Mouse (Mus musculus): Measurements from ENCODE around the gene Gm21972. TPM values are rescaled to one million over a fixed set of nuclear protein-coding genes. Genes with fewer than 3 reads are reported as not detected.
A peak's percentile ranks its signal among the peaks of the same experiment; 100 is the strongest.

The Gm21972 gene
- total and polyA plus RNA-seq, 2 experiments from 2014 or later, result not detected

DNA sequence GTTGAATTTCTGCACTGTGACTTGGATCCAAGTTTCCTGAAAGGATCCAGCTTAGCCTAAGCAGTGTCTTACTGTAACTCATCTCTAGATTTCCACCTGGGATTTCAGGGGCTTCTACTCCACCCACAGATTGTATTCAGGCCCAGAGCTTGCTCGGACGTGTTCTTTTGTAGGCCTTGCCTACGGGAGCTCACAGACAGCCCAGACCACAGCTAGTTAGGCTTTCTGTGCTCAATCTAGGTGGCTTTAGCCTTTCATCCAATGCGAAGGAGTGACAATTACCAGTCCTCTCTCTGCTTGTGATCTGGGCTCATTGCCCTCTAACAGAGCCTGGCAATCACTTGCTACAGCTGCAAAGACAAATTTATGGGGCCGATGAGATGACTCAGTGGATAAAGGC, 12.9 kb downstream of the Gm21972 start:
- Histone ChIP-seq H3K9me3 (replicated peaks; ENCODE audit: control insufficient read depth, low read length) (no peaks in the 10 kb centered on the region), H3K36me3 (replicated peaks; ENCODE audit: control insufficient read depth, insufficient read depth, low read length) (0 out of 2 replicates have a peak, but pooled peaks cover 3% of the 10 kb centered on the region), H3K4me2 (ENCODE audit: low read depth, low read length) (no peak overlapping the region), H3K27ac (ENCODE audit: low read depth) (no peak overlapping the region), H3K27me3 (ENCODE audit: control insufficient read depth, insufficient read depth, low read length) (no peaks in the 10 kb centered on the region), H3K4me1 (ENCODE audit: control insufficient read depth, insufficient read depth) (no peaks in the 10 kb centered on the region), H3K4me3 (ENCODE audit: low read depth, low read length) (no peak overlapping the region), H3K9ac (replicated peaks; ENCODE audit: low read depth, low read length) (no peak overlapping the region)
- TF ChIP-seq EP300 (IDR thresholded peaks at IDR 0.05; ENCODE audit: low read depth), result no peak
- no peak for TF ChIP-seq CTCF (IDR thresholded peaks at IDR 0.05; ENCODE audit: low read depth)
- WGBS, result 81% methylated on average over 5 of the region's 5 CpGs
- no peak for DNase-seq (ENCODE audit: low spot score)
- no peak for ATAC-seq (ENCODE audit: insufficient read depth, low read depth)

DNA sequence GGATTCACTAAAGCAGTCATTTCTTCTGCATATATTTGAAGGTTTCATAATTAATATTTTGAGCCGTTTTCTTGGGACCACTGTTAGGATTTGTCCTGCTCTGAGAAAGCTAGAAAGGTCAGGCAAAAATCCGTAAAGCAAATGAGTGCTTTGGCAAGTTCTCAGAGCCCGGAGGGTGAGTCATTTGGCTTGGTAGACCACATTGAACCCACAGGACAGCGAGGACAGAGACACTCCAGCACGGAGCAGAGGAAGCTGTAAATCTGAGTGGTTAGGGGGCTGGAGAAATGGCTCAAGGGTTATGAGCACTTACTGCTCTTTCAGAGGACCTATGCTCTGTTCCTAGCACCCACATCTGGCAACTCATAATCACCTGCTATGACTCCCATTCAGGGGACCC, 14.1 kb downstream of the Gm21972 start:
- no peaks in the 10 kb centered on the region for H3K36me3 ChIP-seq (replicated peaks; ENCODE audit: control insufficient read depth, insufficient read depth, low read length)
- H3K4me3 ChIP-seq (ENCODE audit: low read depth, low read length), result no peak overlapping the region
- TF ChIP-seq CTCF (IDR thresholded peaks at IDR 0.05; ENCODE audit: low read depth) (no peak), EP300 (IDR thresholded peaks at IDR 0.05; ENCODE audit: low read depth) (no peak)
- WGBS, result 69% methylated on average over 5 of the region's 5 CpGs
- ATAC-seq (ENCODE audit: insufficient read depth, low read depth) (no peak), DNase-seq (ENCODE audit: low spot score) (no peak)
- no peak overlapping the region for H3K4me2 ChIP-seq (ENCODE audit: low read depth, low read length)
- H3K27me3 ChIP-seq (ENCODE audit: control insufficient read depth, insufficient read depth, low read length), result no peaks in the 10 kb centered on the region
- no peak overlapping the region for H3K27ac ChIP-seq (ENCODE audit: low read depth)
- no peaks in the 10 kb centered on the region for H3K4me1 ChIP-seq (ENCODE audit: control insufficient read depth, insufficient read depth)
- H3K9me3 ChIP-seq (replicated peaks; ENCODE audit: control insufficient read depth, low read length), result no peaks in the 10 kb centered on the region
- no peak overlapping the region for H3K9ac ChIP-seq (replicated peaks; ENCODE audit: low read depth, low read length)

- ATAC-seq (ENCODE audit: insufficient read depth, low read depth) (no peak), DNase-seq (ENCODE audit: low spot score) (no peak)
- H3K27me3 ChIP-seq (ENCODE audit: control insufficient read depth, insufficient read depth, low read length), result no peaks in the 10 kb centered on the region
- 61% methylated on average over 9 of the region's 9 CpGs for WGBS
- H3K4me3 ChIP-seq (ENCODE audit: low read depth, low read length), result no peak overlapping the region
- H3K9me3 ChIP-seq (replicated peaks; ENCODE audit: control insufficient read depth, low read length), result no peaks in the 10 kb centered on the region
- no peak overlapping the region for H3K9ac ChIP-seq (replicated peaks; ENCODE audit: low read depth, low read length)
- no peak for TF ChIP-seq CTCF (IDR thresholded peaks at IDR 0.05; ENCODE audit: low read depth)
- no peak for TF ChIP-seq EP300 (IDR thresholded peaks at IDR 0.05; ENCODE audit: low read depth)
- H3K4me1 ChIP-seq (ENCODE audit: control insufficient read depth, insufficient read depth), result no peaks in the 10 kb centered on the region
- H3K36me3 ChIP-seq (replicated peaks; ENCODE audit: control insufficient read depth, insufficient read depth, low read length), result no peaks in the 10 kb centered on the region
- no peak overlapping the region for H3K4me2 ChIP-seq (ENCODE audit: low read depth, low read length)
- H3K27ac ChIP-seq (ENCODE audit: low read depth), result no peak overlapping the region
These were observed 14.7 kb downstream of the Gm21972 start for GRCm38 (mm10) chr1:86148161-86148560.

DNA sequence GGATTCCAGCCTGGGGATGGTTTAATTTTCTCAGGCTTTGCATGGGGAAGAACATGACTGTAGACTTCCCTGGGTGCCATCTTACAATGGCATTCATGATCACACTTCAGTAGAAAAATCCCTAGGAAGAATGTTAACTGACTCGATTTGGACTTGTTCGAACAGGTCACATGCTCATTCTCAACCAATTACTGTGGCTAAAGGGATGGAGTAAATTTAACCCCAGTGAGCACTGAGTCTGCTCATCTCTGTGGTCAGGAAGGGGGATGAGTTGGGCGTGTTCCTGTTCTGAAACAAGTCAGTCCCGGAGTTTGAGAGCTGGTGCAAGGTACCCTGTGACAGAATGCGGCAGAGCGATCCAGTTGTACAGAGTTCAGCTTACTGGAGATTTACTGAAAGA, 17.5 kb downstream of the Gm21972 start:
- ATAC-seq (ENCODE audit: insufficient read depth, low read depth) (no peak), DNase-seq (ENCODE audit: low spot score) (no peak)
- no peaks in the 10 kb centered on the region for H3K27me3 ChIP-seq (ENCODE audit: control insufficient read depth, insufficient read depth, low read length)
- H3K27ac ChIP-seq (ENCODE audit: low read depth), result no peak overlapping the region
- no peak overlapping the region for H3K9ac ChIP-seq (replicated peaks; ENCODE audit: low read depth, low read length)
- H3K4me2 ChIP-seq (ENCODE audit: low read depth, low read length), result no peak overlapping the region
- WGBS, result 67% methylated on average over 6 of the region's 6 CpGs
- H3K4me3 ChIP-seq (ENCODE audit: low read depth, low read length), result no peak overlapping the region
- H3K4me1 ChIP-seq (ENCODE audit: control insufficient read depth, insufficient read depth), result peaks cover 5% of the 10 kb centered on the region; the same call in 1 of the 2 replicates
- H3K9me3 ChIP-seq (replicated peaks; ENCODE audit: control insufficient read depth, low read length), result no peaks in the 10 kb centered on the region
- TF ChIP-seq CTCF (IDR thresholded peaks at IDR 0.05; ENCODE audit: low read depth) (no peak), EP300 (IDR thresholded peaks at IDR 0.05; ENCODE audit: low read depth) (no peak)
- H3K36me3 ChIP-seq (replicated peaks; ENCODE audit: control insufficient read depth, insufficient read depth, low read length), result no peaks in the 10 kb centered on the region

GRCm38 (mm10) chr1:86151376-86151775, 17.9 kb downstream of the Gm21972 start:
- Histone ChIP-seq H3K4me1 (ENCODE audit: control insufficient read depth, insufficient read depth) (peaks cover 5% of the 10 kb centered on the region; the same call in 1 of the 2 replicates), H3K4me3 (ENCODE audit: low read depth, low read length) (no peak overlapping the region), H3K9me3 (replicated peaks; ENCODE audit: control insufficient read depth, low read length) (no peaks in the 10 kb centered on the region), H3K27ac (ENCODE audit: low read depth) (no peak overlapping the region), H3K9ac (replicated peaks; ENCODE audit: low read depth, low read length) (no peak overlapping the region), H3K36me3 (replicated peaks; ENCODE audit: control insufficient read depth, insufficient read depth, low read length) (no peaks in the 10 kb centered on the region), H3K4me2 (ENCODE audit: low read depth, low read length) (no peak overlapping the region), H3K27me3 (ENCODE audit: control insufficient read depth, insufficient read depth, low read length) (no peaks in the 10 kb centered on the region)
- WGBS, result 48% methylated on average over 7 of the region's 7 CpGs
- no peak for TF ChIP-seq EP300 (IDR thresholded peaks at IDR 0.05; ENCODE audit: low read depth)
- DNase-seq (ENCODE audit: low spot score) (no peak), ATAC-seq (ENCODE audit: insufficient read depth, low read depth) (no peak; the same call in 1 of the 2 replicates)

DNA sequence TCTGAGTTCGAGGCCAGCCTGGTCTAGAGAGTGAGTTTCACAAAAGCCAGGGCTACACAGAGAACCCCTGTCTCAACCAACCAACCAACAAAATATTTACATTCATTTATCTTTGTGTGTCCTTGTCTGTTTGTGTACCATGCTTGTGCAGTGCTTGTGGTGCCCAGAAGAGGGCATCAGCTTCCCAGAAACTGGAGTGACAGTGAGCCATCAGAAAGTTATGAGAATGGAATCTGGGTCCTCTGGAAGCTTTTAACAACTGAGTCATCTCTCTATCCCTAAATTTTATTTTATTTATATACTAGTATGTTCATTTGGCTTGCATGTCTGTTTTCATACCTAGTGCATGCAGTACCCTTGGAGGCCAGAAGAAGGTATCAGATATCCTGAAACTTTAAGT, 19.2 kb downstream of the Gm21972 start:
- Histone ChIP-seq H3K27ac (ENCODE audit: low read depth) (no peak overlapping the region), H3K4me2 (ENCODE audit: low read depth, low read length) (no peak overlapping the region), H3K27me3 (ENCODE audit: control insufficient read depth, insufficient read depth, low read length) (no peaks in the 10 kb centered on the region), H3K9me3 (replicated peaks; ENCODE audit: control insufficient read depth, low read length) (no peaks in the 10 kb centered on the region), H3K4me1 (ENCODE audit: control insufficient read depth, insufficient read depth) (peaks cover 5% of the 10 kb centered on the region; the same call in 1 of the 2 replicates), H3K4me3 (ENCODE audit: low read depth, low read length) (no peak overlapping the region), H3K9ac (replicated peaks; ENCODE audit: low read depth, low read length) (no peak overlapping the region), H3K36me3 (replicated peaks; ENCODE audit: control insufficient read depth, insufficient read depth, low read length) (0 out of 2 replicates have a peak, but pooled peaks cover 5% of the 10 kb centered on the region)
- 90% methylated on average over 1 of the region's 1 CpGs for WGBS
- no peak for DNase-seq (ENCODE audit: low spot score)
- TF ChIP-seq CTCF (IDR thresholded peaks at IDR 0.05; ENCODE audit: low read depth) (peak; percentile 20; the same call in 1 of the 2 replicates), EP300 (IDR thresholded peaks at IDR 0.05; ENCODE audit: low read depth) (no peak)
- ATAC-seq (ENCODE audit: insufficient read depth, low read depth), result no peak
